Comparison of ENCODE assay signal across 7 mouse cellular contexts in genomic region chr6:11925496-11926041, GRCm38 (mm10). TPM values are rescaled to one million over a fixed set of nuclear protein-coding genes. Genes with fewer than 3 reads are reported as not detected.
DNase-seq lines count a peak whose midpoint lies in the region; ATAC-seq and TF ChIP-seq lines count a peak whose summit lies in the region.

No protein-coding gene starts in this region.

- peaks cover 6% of the 10 kb centered on the region; the same call in 1 of the 2 replicates for H3K4me1 ChIP-seq in intestine, embryonic 15.5 days (replicated peaks)
- peaks cover 19% of the 10 kb centered on the region for H3K4me1 ChIP-seq in midbrain, embryonic 10.5 days
- no peaks in the 10 kb centered on the region for H3K4me1 ChIP-seq in small intestine, adult 2 months (ENCODE audit: control insufficient read depth, insufficient read depth, insufficient read length, low read length)

- H3K9ac ChIP-seq in intestine, embryonic 15.5 days: peak overlapping the region; percentile 88

- no peaks in the 10 kb centered on the region for H3K27me3 ChIP-seq in intestine, embryonic 15.5 days (replicated peaks)
- no peaks in the 10 kb centered on the region for H3K27me3 ChIP-seq in midbrain, embryonic 10.5 days (ENCODE audit: low read depth, poor library complexity, severe bottlenecking)
- no peaks in the 10 kb centered on the region for H3K27me3 ChIP-seq in small intestine, adult 2 months (ENCODE audit: control insufficient read depth, insufficient read depth, low read length)

- ATAC-seq in intestine, embryonic 15.5 days: peak; percentile 98

- no peaks in the 10 kb centered on the region for H3K36me3 ChIP-seq in intestine, embryonic 15.5 days
- H3K36me3 ChIP-seq in midbrain, embryonic 10.5 days: peaks cover 30% of the 10 kb centered on the region
- H3K36me3 ChIP-seq in small intestine, adult 2 months (ENCODE audit: control insufficient read depth, insufficient read depth, low read length): 0 out of 2 replicates have a peak, but pooled peaks cover 2% of the 10 kb centered on the region

- TF ChIP-seq POLR2A in small intestine, adult 2 months (IDR thresholded peaks at IDR 0.05; ENCODE audit: low read depth, low read length): peak; percentile 86

- under 1% methylated on average over 20 of the region's 20 CpGs for WGBS in intestine, embryonic 15.5 days
- under 1% methylated on average over 20 of the region's 20 CpGs for WGBS in midbrain, embryonic 10.5 days
- under 1% methylated on average over 20 of the region's 20 CpGs for WGBS in small intestine, adult 2 months

- peak; percentile 77 to 79 for DNase-seq in adrenal gland, adult 18-20 months (ENCODE audit: low spot score in 2 of 2)
- peak; percentile 92 for DNase-seq in embryo, embryonic 10.5 days (ENCODE audit: low spot score)
- peak; percentile 83 for DNase-seq in gastrocnemius, postnatal 25 days
- DNase-seq in left cerebral cortex, postnatal 25 days (ENCODE audit: low spot score in 2 of 2): peak; percentile 84 to 95
- DNase-seq in midbrain, embryonic 10.5 days (ENCODE audit: low spot score): peak; percentile 88

- peak overlapping the region; percentile 79 for H3K4me3 ChIP-seq in intestine, embryonic 15.5 days (replicated peaks)
- H3K4me3 ChIP-seq in midbrain, embryonic 10.5 days: peak overlapping the region; percentile 91
- peak overlapping the region; percentile 98 for H3K4me3 ChIP-seq in small intestine, adult 2 months (ENCODE audit: low read depth, low read length)

- peak overlapping the region; percentile 93 for H3K27ac ChIP-seq in intestine, embryonic 15.5 days
- H3K27ac ChIP-seq in midbrain, embryonic 10.5 days (replicated peaks): peak overlapping the region; percentile 99
- H3K27ac ChIP-seq in small intestine, adult 2 months (ENCODE audit: insufficient read depth, low read depth, low read length): peak overlapping the region; percentile 34

- no peak for TF ChIP-seq CTCF in small intestine, adult 2 months (IDR thresholded peaks at IDR 0.05; ENCODE audit: extremely low read depth, insufficient read length, insufficient replicate concordance, low read depth, low read length)

- no peaks in the 10 kb centered on the region for H3K9me3 ChIP-seq in intestine, embryonic 15.5 days
- peaks cover 5% of the 10 kb centered on the region; the same call in 1 of the 2 replicates for H3K9me3 ChIP-seq in midbrain, embryonic 10.5 days (replicated peaks)

- peak overlapping the region; percentile 69 for H3K4me2 ChIP-seq in intestine, embryonic 15.5 days (replicated peaks)

- intact Hi-C loops in left cerebral cortex, postnatal 25 days (cut with DNase I): loop anchor here (2.0 to 10.0 kb wide), 2 partner anchors 19 to 329 kb away; partner anchors contain the start of genes Ndufa4 and Phf14

RNA-seq across cellular contexts. Expression of gene Phf14, which starts 18.0 kb away (rescaled TPM):
- total RNA-seq in adrenal gland, adult 18-20 months (2021): 10 to 100 TPM; 20.3 to 27.3 TPM
- 10 to 100 TPM; 22.1 to 24.4 TPM for total RNA-seq in gastrocnemius, postnatal 25 days (2021)
- polyA plus RNA-seq in intestine, embryonic 15.5 days (2015; fragmentation: Nextera tagmentation; extraction: Ambion mirVana): 49.7 and 51.3 TPM in 2 replicates
- 10 to 100 TPM; 92.7 to 94.3 TPM for total RNA-seq in left cerebral cortex, postnatal 25 days (2021)
- 65.3 and 70.6 TPM in 2 replicates for polyA plus RNA-seq in midbrain, embryonic 10.5 days (2016; fragmentation: Nextera tagmentation; extraction: Ambion mirVana)
- 2.1 and 3.9 TPM in 2 replicates for polyA plus RNA-seq in small intestine, adult 2 months (2012; rRNA removed)

RNA-seq across cellular contexts. Expression of gene Ndufa4, which starts 18.3 kb away (rescaled TPM):
- total RNA-seq in adrenal gland, adult 18-20 months (2021): 1,000 to 10,000 TPM; 1,022 to 1,412 TPM
- 1,000 to 10,000 TPM; 1,441 to 1,450 TPM for total RNA-seq in gastrocnemius, postnatal 25 days (2021)
- 1,137 TPM in 2 replicates for polyA plus RNA-seq in intestine, embryonic 15.5 days (2015; fragmentation: Nextera tagmentation; extraction: Ambion mirVana)
- 100 to 1,000 TPM; 772 to 810 TPM for total RNA-seq in left cerebral cortex, postnatal 25 days (2021)
- polyA plus RNA-seq in midbrain, embryonic 10.5 days (2016; fragmentation: Nextera tagmentation; extraction: Ambion mirVana): 798 and 836 TPM in 2 replicates
- 275 and 395 TPM in 2 replicates for polyA plus RNA-seq in small intestine, adult 2 months (2012; rRNA removed)

Comparison
In these comparisons a context has a peak if more than half of its experiments do, and no peak if none do; other contexts are left out.
1. Peak in every context shown above with its lines: DNase-seq, ATAC-seq, H3K4me3 ChIP-seq and H3K27ac ChIP-seq.
2. H3K27ac ChIP-seq: peak in every context shown above with its lines; median percentile 99 in midbrain, embryonic 10.5 days; 93 in intestine, embryonic 15.5 days; 34 in small intestine, adult 2 months.